Mouse (Mus musculus) liver, embryonic 14.5 days (tissue): ENCODE data around the gene Cacna1d.

Experiments
- CTCF ChIP-seq: IDR thresholded peaks from 2 replicates; pipeline ENCODE4 v1.5.1; 2016; ENCODE audit warnings: antibody characterized with exemption, low read depth, control low read depth
- EP300 ChIP-seq: IDR thresholded peaks from 2 replicates; pipeline ENCODE4 v1.6.1; 2016; ENCODE audit warnings: antibody characterized with exemption, low read depth

- TF ChIP-seq CTCF, result 0 out of 2 replicates have a peak, but pooled peaks have one; percentile 26
- no peak for TF ChIP-seq EP300
These were observed 357.6 kb downstream of the Cacna1d start for GRCm38 (mm10) chr14:30133684-30134083.
